Mouse (Mus musculus) forebrain, embryonic 16.5 days (tissue): ENCODE results near the gene Med24. TPM values are rescaled to one million over a fixed set of nuclear protein-coding genes. Genes with fewer than 3 reads are reported as not detected.
"Not testable (repeated sequence)": the region's sequence is repeated elsewhere in the genome, so short reads cannot be mapped to it uniquely, and the experiment has no call there.

Source experiments
- ATAC-seq: fragments of 200-750 bp; cut with Nextera tagmentation; 2 replicates; pipeline ENCODE4 v1.8.0; 2017; ENCODE audit warnings: mild to moderate bottlenecking, moderate library complexity
- H3K27ac ChIP-seq: fragments of 300-500 bp; sonication (generic); 2 replicates; pipeline ENCODE4 v1.5.1; 2014; ENCODE audit warnings: low read length, control low read depth
- H3K27me3 ChIP-seq: fragments of 300-500 bp; sonication (generic); replicated peaks from 2 replicates; pipeline ENCODE4 v1.6.1; 2014; ENCODE audit warnings: low read length; ENCODE audit not compliant: control insufficient read depth, insufficient read depth
- H3K36me3 ChIP-seq: fragments of 300-500 bp; sonication (generic); 2 replicates; pipeline ENCODE4 v1.6.1; 2014; ENCODE audit not compliant: control insufficient read depth, insufficient read depth
- H3K4me1 ChIP-seq: fragments of 300-500 bp; sonication (generic); replicated peaks from 2 replicates; pipeline ENCODE4 v1.6.1; 2014; ENCODE audit warnings: low read length; ENCODE audit not compliant: control insufficient read depth, insufficient read depth
- H3K4me2 ChIP-seq: fragments of 300-500 bp; sonication (generic); 2 replicates; pipeline ENCODE4 v1.6.1; 2014; ENCODE audit warnings: mild to moderate bottlenecking, low read length, control low read depth
- H3K4me3 ChIP-seq: fragments of 300-500 bp; sonication (generic); replicated peaks from 2 replicates; pipeline ENCODE4 v1.5.1; 2014; ENCODE audit warnings: mild to moderate bottlenecking, low read length, control low read depth
- H3K9ac ChIP-seq: fragments of 300-500 bp; sonication (generic); replicated peaks from 2 replicates; pipeline ENCODE4 v1.6.1; 2014; ENCODE audit warnings: low read depth, low read length, control low read depth
- H3K9me3 ChIP-seq: fragments of 300-500 bp; sonication (generic); 2 replicates; pipeline ENCODE4 v1.6.1; 2016; ENCODE audit warnings: low read length; ENCODE audit not compliant: control insufficient read depth
- WGBS: fragments of 180-500 bp; shearing (Covaris S2); extraction: QIAGEN DNeasy Blood & Tissue Kit; methylation state at CpG from one replicate; pipeline ENCODE4 v1.1.7; 2014; 5-methylcytosine and 5-hydroxymethylcytosine counted together
- polyA plus RNA-seq: library from polyadenylated mRNA; unstranded; fragments of >200 nt; fragmentation: Nextera tagmentation; extraction: Ambion mirVana; gene quantifications from 2 replicates; pipeline ENCODE4 v1.2.1, GENCODE M21; 2015

The Med24 gene
- polyA plus RNA-seq, 1 experiment from 2014 or later = 93.7 TPM

DNA sequence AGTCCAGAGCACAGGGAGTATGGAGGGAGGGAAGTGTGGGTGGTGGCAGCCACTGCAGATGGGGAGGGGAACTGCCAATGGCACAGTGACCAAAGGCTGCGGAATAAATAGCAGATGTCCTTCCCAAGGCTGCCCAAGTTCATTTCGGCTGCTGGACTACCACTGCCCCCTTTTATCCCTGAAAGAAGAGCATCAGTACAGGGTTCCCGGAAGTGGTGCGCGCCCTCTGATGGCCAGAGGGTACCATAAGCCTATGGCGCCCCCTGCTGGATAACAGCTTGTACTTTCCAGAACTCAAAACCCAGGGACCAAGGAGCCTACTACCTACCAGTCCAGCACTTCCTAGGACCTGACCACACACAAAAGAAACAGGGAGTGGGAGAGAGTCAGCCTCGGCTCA, 56.1 kb downstream of the Med24 start:
- not testable (repeated sequence) for H3K4me1 ChIP-seq, ATAC-seq, H3K27me3 ChIP-seq, H3K4me2 ChIP-seq, H3K27ac ChIP-seq, H3K4me3 ChIP-seq, H3K9me3 ChIP-seq, H3K36me3 ChIP-seq, H3K9ac ChIP-seq
- WGBS = 5% methylated on average over 6 of the region's 7 CpGs

DNA sequence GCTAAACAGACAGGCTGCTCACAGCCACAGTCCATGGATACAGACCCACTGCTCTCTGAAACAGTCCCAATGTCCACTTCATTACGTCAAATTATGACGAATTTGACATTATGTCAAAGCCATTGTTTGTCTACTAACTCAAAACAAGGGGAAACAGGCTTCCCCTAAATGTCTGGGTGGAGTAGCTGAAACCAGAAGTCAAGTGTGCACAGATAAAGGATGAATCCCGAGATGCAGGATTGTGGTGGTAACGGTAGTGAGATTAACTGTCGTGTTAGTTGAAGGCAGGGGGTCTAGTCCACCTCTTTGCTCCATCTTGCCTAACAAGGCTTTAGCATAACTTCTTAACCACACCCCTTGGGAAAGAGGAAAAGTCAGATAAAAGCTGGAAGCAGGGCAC, 56.8 kb downstream of the Med24 start:
- no peaks in the 10 kb centered on the region for H3K36me3 ChIP-seq
- H3K4me2 ChIP-seq = no peak overlapping the region
- no peak overlapping the region for H3K4me3 ChIP-seq
- H3K9me3 ChIP-seq = no peaks in the 10 kb centered on the region
- no peak overlapping the region for H3K27ac ChIP-seq
- ATAC-seq = no peak
- H3K27me3 ChIP-seq = 0 out of 2 replicates have a peak, but pooled peaks cover 8% of the 10 kb centered on the region
- WGBS = 92% methylated on average over 5 of the region's 5 CpGs
- H3K9ac ChIP-seq = no peak overlapping the region
- no peaks in the 10 kb centered on the region for H3K4me1 ChIP-seq

DNA sequence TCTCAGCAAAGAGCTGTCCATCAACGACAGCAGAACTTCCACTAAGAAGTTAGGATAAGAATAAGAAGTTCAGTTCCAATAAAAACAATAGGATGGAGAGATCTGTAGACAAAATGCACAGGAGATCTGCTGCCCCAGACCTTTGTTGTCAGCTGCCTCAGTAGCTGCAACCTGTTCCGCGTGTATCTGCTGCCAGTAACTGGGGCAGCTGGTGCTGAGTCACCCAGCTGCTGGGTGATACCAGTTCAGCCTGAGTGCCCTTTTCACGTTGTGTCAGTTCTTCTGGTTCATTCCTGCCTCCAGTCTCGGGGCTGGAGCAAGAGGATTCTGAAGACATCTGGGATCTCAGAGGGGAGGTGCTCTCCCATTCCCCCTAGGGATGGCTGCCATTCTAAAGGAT, 57.4 kb downstream of the Med24 start:
- ATAC-seq = no peak
- WGBS = 63% methylated on average over 5 of the region's 5 CpGs

DNA sequence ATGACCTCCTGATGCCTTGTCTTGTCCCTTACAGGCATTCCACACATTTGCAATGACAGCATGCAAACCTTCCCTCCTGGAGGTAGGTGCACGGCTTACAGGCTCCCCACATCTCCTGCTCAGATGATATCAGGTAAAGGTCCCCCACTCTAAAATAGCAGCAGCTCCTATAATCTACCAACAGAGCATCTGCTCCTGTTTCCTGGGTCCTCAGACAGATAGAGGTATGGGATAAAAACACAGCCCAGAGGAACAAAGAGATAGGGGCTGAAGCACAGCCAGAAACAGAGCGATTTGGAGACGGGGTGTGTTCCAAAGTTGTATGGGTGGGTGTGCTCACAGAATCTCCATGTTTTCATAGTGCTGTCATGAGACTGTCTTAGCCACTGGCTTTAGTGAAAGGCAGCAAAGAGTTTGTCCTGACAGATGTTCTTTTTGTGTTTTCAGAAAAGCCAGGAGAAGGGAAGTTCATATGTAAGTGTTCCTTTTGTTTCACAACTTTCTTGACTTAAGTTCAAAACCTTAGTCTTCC, 57.9 kb downstream of the Med24 start:
- no peaks in the 10 kb centered on the region for H3K9me3 ChIP-seq
- no peak overlapping the region for H3K4me3 ChIP-seq
- no peak overlapping the region for H3K4me2 ChIP-seq
- no peak overlapping the region for H3K27ac ChIP-seq
- no peak overlapping the region for H3K9ac ChIP-seq
- no peaks in the 10 kb centered on the region for H3K4me1 ChIP-seq
- no peaks in the 10 kb centered on the region for H3K36me3 ChIP-seq
- WGBS = 74% methylated on average over 3 of the region's 3 CpGs
- ATAC-seq = no peak
- 0 out of 2 replicates have a peak, but pooled peaks cover 8% of the 10 kb centered on the region for H3K27me3 ChIP-seq

More for the DNA sequence above, 57.4 kb downstream of the Med24 start:
- no peaks in the 10 kb centered on the region for H3K9me3 ChIP-seq
- H3K4me3 ChIP-seq = no peak overlapping the region
- no peak overlapping the region for H3K4me2 ChIP-seq
- no peaks in the 10 kb centered on the region for H3K36me3 ChIP-seq
- 0 out of 2 replicates have a peak, but pooled peaks cover 8% of the 10 kb centered on the region for H3K27me3 ChIP-seq
- no peak overlapping the region for H3K27ac ChIP-seq
- H3K4me1 ChIP-seq = no peaks in the 10 kb centered on the region
- no peak overlapping the region for H3K9ac ChIP-seq

DNA sequence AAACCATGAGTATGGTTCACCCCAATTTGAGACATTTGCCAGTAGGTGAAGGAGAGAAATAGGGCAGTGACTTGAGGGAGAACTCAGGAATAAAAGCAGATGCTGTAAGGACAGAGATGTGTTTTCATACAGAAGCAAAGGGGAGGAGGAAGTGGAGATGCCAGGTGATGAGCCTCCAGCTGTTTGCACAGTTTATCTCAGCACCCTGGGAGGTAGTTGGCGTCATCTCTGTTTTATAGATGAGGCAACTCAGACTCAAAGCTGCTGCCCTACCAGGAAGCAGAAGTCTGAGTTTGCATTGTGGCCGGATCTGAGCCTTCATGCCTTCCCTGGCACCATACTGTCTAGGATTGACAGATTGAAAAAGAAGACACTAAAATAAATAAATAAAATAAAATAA, 60.3 kb downstream of the Med24 start:
- 0 out of 2 replicates have a peak, but pooled peaks cover 8% of the 10 kb centered on the region for H3K27me3 ChIP-seq
- no peak overlapping the region for H3K4me2 ChIP-seq
- H3K4me1 ChIP-seq = no peaks in the 10 kb centered on the region
- no peaks in the 10 kb centered on the region for H3K9me3 ChIP-seq
- no peak for ATAC-seq
- no peak overlapping the region for H3K27ac ChIP-seq
- no peak overlapping the region for H3K4me3 ChIP-seq
- WGBS = 55% methylated on average over 2 of the region's 2 CpGs
- H3K36me3 ChIP-seq = no peaks in the 10 kb centered on the region
- no peak overlapping the region for H3K9ac ChIP-seq

DNA sequence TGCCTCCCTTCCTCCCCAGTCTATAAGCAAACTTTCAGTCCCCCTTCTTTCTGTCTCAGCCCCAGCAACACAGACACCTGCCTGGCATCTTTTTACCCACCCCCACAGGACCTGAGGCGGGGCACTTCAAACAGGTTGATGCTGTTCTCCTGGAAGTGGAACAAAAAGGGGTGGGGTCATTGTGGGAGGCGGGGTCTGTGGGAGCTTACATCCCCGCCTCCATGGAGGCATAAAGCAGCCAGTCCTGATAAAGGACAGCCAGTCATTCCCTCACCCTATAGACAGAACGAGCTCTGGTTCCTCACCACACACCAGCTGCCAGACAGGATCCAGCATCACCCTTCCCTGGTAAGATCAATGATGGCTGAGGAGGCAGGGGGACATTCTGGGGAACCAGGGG, 65.1 kb downstream of the Med24 start, which contains the start of gene Gsdma:
TSS of gene Gsdma (plus strand) at position 261 of the 400 bp plus-strand sequence.
- Histone ChIP-seq H3K36me3 (no peaks in the 10 kb centered on the region), H3K4me2 (no peak within 1 kb of the TSS), H3K9ac (no peak within 1 kb of the TSS), H3K27me3 (peaks cover 6% of the 10 kb centered on the region; the same call in 1 of the 2 replicates), H3K4me1 (0 out of 2 replicates have a peak, but pooled peaks cover 2% of the 10 kb centered on the region), H3K9me3 (no peaks in the 10 kb centered on the region), H3K4me3 (no peak within 1 kb of the TSS), H3K27ac (no peak within 1 kb of the TSS)
- ATAC-seq = no peak
- 29% methylated on average over 4 of the region's 4 CpGs for WGBS

DNA sequence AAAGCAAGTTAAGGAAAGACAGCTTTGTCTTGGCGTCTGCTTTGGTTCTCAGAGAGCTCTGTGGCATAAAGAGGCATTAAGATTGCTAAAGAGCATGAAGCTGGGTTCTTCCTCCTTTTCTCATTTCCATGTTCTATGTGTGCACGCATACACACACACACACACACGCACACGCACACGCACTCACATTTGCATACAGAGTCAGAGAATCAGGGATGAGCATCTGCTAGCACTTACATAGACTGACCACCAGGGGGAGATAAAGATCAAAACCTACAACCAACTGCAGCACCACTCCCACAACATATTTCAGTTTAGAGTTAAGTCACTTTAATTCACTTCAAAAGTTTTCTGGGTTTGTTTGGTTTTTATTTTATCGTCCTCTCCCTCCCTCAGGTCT, 68.7 kb downstream of the Med24 start:
- no peak overlapping the region for H3K9ac ChIP-seq
- peak; percentile 75 for ATAC-seq
- no peaks in the 10 kb centered on the region; the same call in 1 of the 2 replicates for H3K27me3 ChIP-seq
- WGBS = 13% methylated on average over 6 of the region's 6 CpGs
- H3K4me3 ChIP-seq = no peak overlapping the region
- no peaks in the 10 kb centered on the region for H3K36me3 ChIP-seq
- H3K4me2 ChIP-seq = no peak overlapping the region
- H3K4me1 ChIP-seq = 0 out of 2 replicates have a peak, but pooled peaks cover 2% of the 10 kb centered on the region
- no peaks in the 10 kb centered on the region for H3K9me3 ChIP-seq
- no peak overlapping the region for H3K27ac ChIP-seq

DNA sequence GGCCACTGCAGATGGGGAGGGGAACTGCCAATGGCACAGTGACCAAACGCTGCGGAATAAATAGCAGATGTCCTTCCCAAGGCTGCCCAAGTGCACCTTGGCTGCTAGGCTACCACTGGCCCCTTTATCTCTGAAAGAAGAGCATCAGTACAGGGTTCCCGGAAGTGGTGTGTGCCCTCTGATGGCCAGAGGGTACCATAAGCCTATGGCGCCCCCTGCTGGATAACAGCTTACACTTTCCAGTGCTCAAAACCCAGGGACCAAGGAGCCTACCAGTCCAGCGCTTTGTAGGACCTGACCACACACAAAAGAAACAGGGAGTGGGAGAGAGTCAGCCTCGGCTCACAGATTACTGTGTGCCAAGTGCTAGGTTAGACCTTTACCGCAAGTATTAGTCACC, 74.2 kb downstream of the Med24 start:
- H3K4me1 ChIP-seq, H3K4me2 ChIP-seq, H3K27me3 ChIP-seq, H3K9me3 ChIP-seq, H3K27ac ChIP-seq, H3K36me3 ChIP-seq, H3K9ac ChIP-seq, ATAC-seq, H3K4me3 ChIP-seq: not testable (repeated sequence)
- 13% methylated on average over 6 of the region's 7 CpGs for WGBS
